Mouse (Mus musculus) splenic B cell, adult 2 months (primary cell): ENCODE measurements around the gene Tbc1d32.

Experiments used
- DNase-seq: peaks from one replicate; pipeline ENCODE4 v3.0.0-alpha.2; 2011; ENCODE audit warnings: low read depth, low spot score
- H3K27me3 ChIP-seq: 2 replicates; pipeline ENCODE4 v1.6.1; 2012; ENCODE audit warnings: mild to moderate bottlenecking, low read length, moderate library complexity, mixed read lengths; ENCODE audit not compliant: control insufficient read depth, poor library complexity, insufficient read depth, severe bottlenecking
- H3K36me3 ChIP-seq: 2 replicates; pipeline ENCODE4 v1.6.1; 2012; ENCODE audit warnings: mild to moderate bottlenecking, low read length, moderate library complexity, mixed read lengths; ENCODE audit not compliant: control insufficient read depth, poor library complexity, insufficient read depth, severe bottlenecking

Gene Tbc1d32

DNA sequence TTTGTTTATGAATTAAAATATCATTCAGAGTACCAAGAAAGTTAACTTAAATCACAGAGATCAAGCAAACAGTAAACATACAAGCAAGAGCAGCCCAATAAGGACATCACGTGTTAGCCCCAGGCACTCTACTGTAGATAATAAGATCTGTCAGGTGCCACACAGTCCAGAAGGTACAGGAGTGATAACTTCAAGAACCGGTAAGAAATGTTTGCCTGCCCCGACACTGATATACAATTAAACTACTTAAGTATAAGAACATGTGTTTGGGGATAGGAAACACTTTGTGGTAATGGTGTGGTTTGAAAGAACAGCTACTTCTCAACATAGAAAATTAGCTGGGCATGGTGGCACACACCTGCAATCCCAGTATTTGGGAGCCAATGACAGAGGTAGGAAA lies 71.5 kb downstream of the Tbc1d32 start:
- H3K27me3 ChIP-seq = no peaks in the 10 kb centered on the region
- no peaks in the 10 kb centered on the region for H3K36me3 ChIP-seq
- no peak for DNase-seq

DNA sequence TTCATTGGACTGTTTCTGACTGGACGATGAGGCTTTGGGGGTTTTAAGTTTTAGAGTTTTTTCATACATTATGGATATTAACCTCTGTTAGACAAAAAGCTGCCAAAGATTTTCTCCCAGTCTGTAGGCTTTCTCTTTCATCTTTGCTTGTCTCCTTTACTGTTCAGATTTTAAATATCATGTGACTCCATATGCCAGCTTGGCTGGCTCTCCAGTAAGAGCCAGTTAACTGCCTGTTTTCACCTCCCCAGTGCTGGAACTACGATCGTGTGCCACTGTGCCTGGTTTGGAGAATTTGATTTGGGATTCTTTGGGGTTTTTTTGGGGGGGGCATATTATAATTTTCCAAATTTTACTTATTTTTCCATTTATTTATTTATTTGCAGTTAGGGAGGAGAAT lies 79.6 kb downstream of the Tbc1d32 start:
- H3K27me3 ChIP-seq = no peaks in the 10 kb centered on the region

DNA sequence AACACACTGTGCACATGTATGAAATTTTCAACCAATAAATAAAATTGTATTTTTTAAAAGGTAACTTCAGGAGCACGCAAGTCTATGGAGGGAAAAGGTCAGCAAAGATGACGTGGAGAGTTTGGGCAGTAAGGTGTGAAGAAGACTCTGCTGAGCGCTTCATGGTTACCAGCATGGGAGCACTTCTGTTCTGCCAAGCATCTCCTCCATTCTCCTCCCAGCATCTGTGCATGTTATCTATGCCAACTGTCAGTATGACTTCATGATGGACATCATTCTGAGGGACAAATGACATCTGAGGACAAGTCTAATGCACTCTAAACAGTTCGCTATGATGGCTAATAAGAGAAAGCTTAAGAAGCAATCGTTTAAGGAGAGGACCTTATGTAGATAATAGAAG lies 91.3 kb downstream of the Tbc1d32 start:
- DNase-seq = no peak
- Histone ChIP-seq H3K27me3 (no peaks in the 10 kb centered on the region), H3K36me3 (no peaks in the 10 kb centered on the region)

More for the DNA sequence above, 79.6 kb downstream of the Tbc1d32 start:
- no peaks in the 10 kb centered on the region for H3K36me3 ChIP-seq
- no peak for DNase-seq

DNA sequence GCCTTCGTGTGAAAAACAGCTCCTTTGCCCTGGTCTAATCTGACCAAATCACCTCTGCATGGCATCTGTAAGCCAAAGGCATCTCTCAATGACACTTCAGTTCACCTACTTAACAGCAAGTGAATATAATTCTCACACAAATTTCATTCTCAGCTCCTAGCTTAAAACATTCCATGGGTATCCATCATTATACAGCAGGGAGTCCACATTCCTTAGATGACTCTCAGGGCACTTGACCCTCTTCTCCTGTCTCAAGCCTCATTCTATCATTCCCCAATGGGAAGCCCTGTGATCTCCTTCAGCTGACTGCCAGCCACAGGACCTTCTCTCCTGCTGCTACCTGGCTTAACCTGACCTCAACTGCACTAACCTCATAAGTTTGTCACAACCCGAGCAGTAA lies 98.8 kb downstream of the Tbc1d32 start:
- no peak for DNase-seq
- H3K36me3 ChIP-seq = no peaks in the 10 kb centered on the region
- H3K27me3 ChIP-seq = no peaks in the 10 kb centered on the region

DNA sequence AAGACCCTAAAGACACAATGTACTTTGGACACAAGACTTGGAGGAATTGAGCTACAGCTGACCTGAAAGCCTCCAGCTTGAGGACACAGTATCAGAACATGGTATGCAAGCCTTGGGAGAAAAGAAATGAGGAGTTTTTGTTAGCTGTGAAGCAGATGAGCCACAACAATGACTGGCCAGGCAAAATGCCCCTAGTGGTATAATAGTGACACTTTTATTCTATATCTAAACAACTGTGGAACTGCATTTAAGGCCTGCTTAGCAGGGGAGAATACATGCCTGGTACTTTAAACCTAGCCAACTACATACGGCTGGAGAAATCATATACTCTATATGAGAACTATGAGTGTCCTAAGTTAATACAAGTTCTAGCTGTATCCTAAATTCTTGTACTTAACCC lies 101.5 kb downstream of the Tbc1d32 start:
- DNase-seq = no peak
- no peaks in the 10 kb centered on the region for H3K27me3 ChIP-seq
- no peaks in the 10 kb centered on the region for H3K36me3 ChIP-seq

DNA sequence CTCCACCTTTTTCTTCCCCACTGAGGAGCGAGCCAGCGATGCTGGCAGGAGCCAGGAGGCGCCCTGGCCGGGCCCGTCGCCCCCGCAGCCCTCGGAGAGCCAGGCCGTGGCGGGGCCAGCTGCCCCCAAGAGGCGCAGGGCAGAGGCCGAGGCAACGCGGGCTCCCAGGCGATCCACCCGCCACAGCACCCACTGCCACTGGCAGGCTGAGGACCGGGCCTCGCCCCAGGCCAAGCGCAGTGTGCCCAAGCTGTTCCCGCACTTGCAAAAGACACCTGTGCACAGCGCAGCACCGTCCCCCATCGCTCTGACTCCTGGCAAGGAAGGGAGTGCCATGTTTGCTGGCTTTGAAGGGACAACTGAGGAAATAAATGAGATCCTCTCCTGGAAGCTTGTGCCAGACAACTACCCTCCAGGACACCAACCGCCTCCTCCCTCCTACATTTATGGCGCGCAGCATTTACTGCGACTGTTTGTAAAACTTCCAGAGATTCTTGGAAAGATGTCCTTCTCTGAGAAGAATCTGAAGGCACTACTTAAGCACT lies 112.8 kb downstream of the Tbc1d32 start:
- no peaks in the 10 kb centered on the region for H3K36me3 ChIP-seq
- no peak for DNase-seq
- no peaks in the 10 kb centered on the region; the same call in 1 of the 2 replicates for H3K27me3 ChIP-seq

DNA sequence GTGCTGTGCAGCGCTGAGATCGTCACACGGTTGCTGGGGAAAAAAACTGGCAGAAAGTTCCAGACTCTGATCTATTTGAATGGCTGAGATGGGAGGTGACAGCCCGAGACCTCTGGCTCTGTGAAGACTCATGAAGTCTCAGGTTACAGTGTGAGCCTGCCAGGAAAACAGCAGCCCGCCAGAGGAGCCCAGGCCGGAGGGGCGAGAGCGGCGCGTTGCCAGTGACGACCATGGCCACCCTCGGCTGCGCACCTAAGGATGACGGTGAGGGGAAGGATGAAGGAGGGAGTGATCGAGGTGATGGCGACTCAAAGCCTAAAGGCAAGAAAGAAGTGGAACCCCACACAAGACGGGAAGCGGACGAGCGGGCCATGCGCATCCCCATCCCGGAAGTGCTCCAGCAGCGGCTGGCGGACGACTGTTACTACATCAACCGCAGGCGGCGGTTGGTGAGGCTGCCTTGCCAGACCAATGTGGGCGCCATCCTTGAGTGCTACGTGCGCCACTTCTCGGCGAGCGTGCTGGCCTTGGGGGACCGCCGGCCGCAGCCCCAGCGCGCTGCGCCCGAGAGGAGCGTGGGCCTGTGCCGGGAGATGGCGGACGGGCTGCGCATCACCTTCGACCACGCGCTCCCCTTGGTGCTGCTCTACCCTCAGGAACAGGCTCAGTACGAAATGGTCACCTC lies 113.4 kb downstream of the Tbc1d32 start:
- no peaks in the 10 kb centered on the region for H3K36me3 ChIP-seq
- H3K27me3 ChIP-seq = no peaks in the 10 kb centered on the region; the same call in 1 of the 2 replicates
- DNase-seq = peak; percentile 46

DNA sequence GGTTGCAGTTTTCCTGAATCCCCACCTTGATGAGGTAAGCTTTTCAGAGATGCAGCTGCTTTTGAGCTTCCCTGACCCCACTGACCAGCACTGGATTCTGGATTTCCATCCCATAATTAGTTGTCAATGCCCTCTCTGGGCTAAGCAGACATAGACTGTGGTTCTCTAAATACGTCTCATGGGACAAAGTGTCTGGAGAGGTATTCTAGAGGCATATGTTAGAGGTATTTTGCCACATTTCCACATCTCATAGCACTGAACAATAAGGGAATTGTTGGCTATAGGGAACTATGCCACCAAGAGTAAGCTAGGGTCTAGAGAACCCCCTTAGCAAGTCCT lies 121.5 kb downstream of the Tbc1d32 start:
- Histone ChIP-seq H3K27me3 (no peaks in the 10 kb centered on the region), H3K36me3 (no peaks in the 10 kb centered on the region)

DNA sequence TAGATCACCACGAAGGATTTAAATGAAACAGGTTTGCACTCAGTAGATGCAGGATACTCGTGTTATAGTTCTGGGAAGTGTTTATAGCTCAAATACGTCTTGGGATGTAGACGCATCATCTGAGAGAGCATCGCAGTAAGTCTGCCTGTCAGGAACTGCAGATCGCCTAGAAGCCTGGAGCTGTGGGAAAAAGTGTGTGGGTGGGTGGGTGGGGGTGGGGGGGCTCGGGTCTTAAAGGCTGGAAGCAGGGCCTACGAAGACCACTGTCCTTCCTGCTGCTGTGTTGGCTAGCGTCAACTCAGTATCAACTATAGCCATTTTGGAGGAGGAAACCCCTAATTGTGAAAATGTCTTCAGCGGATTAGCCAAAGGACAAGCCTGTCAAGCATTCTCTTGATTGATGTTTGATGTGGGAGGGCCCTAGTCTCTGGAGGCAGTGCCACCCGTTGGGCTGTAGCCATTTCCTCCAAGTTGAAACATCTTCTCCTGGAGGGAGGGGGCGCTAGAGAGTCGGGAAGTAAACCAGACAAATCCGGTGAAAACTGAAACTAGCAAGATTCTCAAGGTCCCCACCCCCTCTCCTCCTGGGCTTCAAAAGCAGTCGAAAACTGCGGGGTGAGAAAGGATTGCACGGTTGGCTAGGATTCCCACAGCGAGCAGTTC lies 122.0 kb downstream of the Tbc1d32 start, which contains the start of gene Msl3l2:
Gene Msl3l2, plus strand, starts transcription at position 585 of the 663 bp plus-strand sequence.
- Histone ChIP-seq H3K27me3 (no peaks in the 10 kb centered on the region), H3K36me3 (no peaks in the 10 kb centered on the region)
- DNase-seq = peak; percentile 79

More for the DNA sequence above, 121.5 kb downstream of the Tbc1d32 start:
- DNase-seq = no peak

DNA sequence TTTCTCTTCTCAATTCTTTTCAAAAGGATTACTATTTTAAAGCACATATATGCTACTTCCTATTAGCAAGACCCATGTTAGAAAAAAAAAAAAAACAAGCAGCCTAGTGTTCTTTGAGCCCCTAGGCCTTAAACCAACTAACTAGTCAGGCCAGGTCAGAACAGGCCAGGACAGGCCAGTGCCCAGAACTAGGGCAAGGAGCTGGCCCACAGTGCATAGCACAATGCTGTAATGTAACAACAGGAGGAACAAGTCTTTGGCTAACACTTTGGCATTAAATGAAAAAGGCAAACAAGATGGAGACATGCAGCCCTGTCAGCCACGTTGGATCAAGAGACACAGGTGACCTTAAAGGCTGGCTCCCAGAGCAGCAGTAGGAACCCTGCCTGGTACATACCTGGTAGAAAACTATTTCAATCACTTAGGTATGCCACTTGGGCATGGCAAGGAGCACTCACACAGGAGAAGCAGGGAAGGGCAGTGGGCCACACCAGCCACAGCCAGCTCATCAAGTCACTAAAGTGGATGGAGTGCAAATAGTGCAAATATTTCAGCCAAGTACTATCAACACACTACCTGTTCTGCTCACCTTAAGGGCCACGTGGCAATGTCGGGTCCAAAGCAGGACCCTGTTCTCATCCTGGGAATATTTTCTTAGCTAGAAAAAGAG lies 128.7 kb downstream of the Tbc1d32 start:
- no peak for DNase-seq
- H3K36me3 ChIP-seq = no peaks in the 10 kb centered on the region
- no peaks in the 10 kb centered on the region for H3K27me3 ChIP-seq

DNA sequence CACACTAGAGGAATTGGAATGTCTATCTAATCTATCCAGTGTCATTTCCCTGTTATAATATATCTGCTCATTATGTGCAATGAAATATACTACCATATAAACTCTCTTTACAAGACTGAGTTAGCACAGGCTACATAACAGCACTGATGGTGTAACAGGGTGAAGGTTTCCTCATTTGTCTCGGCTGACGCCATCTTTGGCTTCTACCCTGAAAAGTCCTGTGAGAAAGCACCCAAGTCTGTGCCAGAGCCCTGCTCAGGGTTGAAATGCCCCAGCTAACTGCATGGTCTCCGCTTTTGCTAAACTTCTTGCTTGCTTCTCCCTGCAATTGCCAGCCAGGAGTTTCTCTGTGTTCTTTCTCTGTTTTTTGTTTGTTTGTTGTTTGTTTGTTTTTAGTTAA lies 129.4 kb downstream of the Tbc1d32 start:
- no peaks in the 10 kb centered on the region for H3K27me3 ChIP-seq
- DNase-seq = no peak
- no peaks in the 10 kb centered on the region for H3K36me3 ChIP-seq

DNA sequence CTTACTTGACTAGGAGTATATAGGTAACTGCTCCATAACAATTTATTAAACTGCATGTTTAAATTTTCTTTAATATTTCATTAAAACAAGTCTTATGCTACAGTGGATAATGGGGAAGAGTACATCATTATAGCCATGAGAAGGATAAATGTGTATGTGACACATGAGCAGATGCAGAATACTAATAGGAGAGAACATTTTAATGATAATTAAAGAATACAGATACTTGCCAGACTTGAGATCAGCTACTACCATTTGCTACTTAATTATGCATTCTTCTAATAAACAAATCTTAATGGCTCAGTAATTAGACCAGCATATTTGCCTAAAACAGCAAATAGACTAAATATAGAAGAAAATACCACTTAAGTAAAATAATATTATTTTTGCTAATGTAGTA lies 131.7 kb downstream of the Tbc1d32 start:
- Histone ChIP-seq H3K27me3 (no peaks in the 10 kb centered on the region), H3K36me3 (no peaks in the 10 kb centered on the region)
- DNase-seq = no peak

DNA sequence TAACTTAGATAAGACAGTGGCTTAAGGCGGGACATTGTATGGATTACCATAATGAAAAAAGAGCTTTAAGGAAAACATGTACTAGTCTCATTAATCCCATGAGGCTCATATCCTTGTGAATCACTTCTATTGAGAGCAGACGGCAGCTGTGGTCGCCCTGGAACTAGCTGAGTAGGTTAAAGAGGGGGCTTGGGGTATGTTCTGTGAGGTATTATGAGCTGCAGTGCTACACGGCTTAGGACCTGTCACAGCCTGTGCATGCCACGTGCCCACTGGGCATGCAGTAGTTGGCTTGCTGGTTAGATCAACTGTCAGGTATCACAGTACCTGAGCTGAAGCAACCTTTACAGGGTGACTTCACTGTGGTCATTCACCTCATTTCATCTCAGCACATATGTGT lies 133.9 kb downstream of the Tbc1d32 start:
- Histone ChIP-seq H3K27me3 (no peaks in the 10 kb centered on the region), H3K36me3 (no peaks in the 10 kb centered on the region)
- DNase-seq = no peak

DNA sequence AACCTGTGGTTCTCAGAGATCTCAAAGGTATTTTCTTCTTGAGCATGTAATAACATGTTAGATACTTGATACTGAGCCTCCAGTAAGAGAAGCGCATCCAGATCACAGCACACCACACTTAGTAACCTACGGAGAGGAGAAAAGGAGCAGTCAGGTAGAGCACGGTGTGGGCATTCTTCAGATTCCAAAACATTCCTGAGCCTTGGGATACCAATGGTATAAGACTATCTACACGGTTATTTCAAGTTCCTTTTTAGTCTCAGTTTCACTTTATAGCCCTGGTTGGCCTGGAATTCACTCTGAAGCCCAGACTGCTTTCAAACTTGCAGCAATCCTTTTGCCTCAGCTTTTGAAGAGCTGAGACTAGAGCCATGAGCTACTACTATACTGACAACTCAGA lies 138.8 kb downstream of the Tbc1d32 start:
- Histone ChIP-seq H3K36me3 (no peaks in the 10 kb centered on the region), H3K27me3 (no peaks in the 10 kb centered on the region)
- DNase-seq = no peak

DNA sequence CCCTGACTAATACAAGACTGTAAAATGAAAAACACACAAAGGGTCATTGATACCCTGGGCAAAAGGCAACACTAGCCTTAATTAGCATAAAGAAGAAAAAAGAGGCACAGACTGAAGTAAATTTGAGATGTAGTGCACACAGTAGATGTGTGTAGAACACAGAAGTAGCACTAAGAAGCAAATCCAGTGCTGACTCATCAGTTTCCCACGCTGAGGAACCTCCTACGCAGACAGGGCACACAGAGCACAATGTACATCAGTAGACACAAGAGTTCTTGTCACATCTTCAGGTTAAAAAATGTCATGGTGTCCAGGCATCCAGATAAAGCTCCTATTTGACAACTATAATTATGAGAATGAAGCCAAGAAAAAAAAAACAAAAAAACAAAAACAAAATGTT lies 165.7 kb downstream of the Tbc1d32 start:
- no peak for DNase-seq
- H3K27me3 ChIP-seq = no peaks in the 10 kb centered on the region
- no peaks in the 10 kb centered on the region for H3K36me3 ChIP-seq
